Mouse (Mus musculus) CH12F3 (cell line): ENCODE data around the gene Foxp1.

Experiments used
- in situ Hi-C: fragments of 300-500 bp; cut with MboI; formaldehyde crosslinking; loops from 2 replicates; pipeline ENCODE4 v1.14.3; 2020; ENCODE audit warnings: low sequenced_read_pairs

Foxp1 gene

DNA sequence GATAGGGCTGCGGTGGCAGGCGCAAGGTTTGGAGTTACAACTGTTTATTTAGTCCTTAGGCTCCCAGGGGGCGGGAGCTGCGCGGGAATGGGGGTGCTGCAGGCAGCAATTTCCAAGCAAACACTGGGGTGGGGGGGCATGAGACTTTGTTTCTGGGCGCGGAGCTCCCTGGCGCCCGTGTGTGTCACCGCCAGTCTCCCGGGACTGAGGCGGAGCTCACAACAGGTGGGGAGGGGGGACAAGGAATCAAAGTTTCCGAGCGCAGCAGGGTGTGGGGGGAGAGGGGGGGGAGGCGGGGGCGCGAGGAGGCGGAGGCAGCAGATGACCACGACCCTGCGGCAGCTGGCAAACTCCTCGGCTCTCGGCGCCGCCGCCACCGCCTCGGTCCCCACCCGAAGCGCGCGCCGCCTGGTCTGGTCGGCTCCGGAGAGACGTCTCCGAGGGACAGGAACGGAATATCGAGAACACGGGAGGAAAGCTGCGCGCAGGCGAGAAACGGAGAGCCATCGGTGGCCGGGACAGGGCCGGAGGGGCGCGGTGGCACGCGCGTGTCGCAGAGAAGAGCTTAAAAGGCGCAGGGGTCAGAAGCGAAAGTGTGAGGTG is 1.4 kb downstream of the Foxp1 start:
- in situ Hi-C loops, result no loop called here

DNA sequence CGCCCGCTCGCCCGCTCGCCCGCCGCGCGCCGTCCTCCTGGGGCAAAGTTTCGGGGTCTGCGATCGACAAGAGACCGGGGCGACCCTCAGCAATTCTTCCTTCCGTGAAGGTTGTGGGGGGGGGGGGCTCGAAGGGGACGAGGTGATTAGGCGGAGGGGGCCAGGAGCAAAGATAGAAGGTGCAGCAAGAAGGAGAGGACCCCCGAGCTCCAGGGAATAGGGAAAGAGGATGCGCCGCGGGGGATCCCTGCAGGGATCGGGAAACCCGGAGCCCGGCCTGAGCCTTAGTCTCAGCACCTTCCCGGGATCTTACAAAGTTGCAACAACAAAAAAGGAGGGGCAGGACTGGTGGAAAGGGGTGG is 1.9 kb downstream of the Foxp1 start:
- in situ Hi-C loops, result no loop called here

DNA sequence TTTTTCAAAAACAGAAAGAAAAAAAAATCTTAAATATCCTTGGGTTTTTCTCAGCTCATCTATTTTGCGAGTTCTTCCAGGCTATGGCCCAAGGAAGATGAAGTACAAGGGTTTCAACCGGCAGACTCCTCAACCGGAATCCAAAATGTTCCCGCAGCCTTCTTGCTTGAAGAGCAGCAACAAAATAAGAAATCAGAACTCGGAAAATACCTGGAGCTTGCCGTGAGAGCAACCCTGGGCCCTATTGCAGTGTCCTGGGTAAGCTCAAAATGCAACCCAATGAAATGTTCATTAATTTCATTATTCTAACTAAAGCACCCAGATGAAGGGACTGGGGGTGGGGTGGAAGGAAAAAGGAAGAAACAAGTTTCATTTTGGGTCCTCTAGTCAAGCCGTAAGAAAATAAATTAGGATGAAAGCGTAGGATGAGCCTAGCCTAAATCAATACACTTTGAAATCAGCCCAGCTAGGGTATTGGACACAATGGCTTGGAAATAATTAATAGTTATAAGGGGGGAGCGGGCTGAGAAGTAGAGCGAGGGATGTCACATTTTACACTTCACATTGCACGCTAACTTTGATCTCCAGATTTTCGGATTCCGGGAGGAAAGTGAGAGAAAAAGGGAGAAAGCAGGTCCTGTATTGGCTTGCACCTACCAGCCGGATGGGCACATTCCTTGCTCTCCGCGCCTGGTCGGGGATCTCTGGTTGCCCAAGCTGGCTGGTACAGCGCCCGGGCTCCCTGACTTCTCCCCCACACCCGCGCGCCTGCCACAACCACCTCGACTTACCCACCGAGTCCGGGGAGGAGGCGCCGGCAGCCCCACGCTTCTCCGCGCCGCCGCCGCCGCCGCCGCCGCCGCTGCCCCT is 2.5 kb downstream of the Foxp1 start:
- in situ Hi-C loops, result no loop called here

DNA sequence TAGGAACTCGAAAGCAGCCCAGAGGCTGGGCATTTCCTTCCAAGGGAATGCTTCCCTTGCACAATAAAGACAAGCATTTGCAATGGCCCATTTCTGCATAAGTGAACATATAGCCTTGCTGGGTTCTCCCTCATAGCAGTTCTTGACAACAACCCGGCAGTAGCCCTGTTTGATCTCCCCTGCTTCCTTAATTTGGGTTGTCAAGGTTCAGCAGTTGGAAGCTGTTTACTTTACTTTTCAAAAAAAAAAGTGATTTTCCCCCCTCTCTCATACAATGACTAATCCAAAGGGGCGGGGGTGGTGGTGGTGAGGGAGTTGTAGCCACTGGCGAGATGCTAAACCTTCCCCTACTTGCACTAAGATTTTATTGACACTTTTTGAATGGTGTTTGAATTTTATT is 3.5 kb downstream of the Foxp1 start:
- in situ Hi-C loops, result no loop called here

DNA sequence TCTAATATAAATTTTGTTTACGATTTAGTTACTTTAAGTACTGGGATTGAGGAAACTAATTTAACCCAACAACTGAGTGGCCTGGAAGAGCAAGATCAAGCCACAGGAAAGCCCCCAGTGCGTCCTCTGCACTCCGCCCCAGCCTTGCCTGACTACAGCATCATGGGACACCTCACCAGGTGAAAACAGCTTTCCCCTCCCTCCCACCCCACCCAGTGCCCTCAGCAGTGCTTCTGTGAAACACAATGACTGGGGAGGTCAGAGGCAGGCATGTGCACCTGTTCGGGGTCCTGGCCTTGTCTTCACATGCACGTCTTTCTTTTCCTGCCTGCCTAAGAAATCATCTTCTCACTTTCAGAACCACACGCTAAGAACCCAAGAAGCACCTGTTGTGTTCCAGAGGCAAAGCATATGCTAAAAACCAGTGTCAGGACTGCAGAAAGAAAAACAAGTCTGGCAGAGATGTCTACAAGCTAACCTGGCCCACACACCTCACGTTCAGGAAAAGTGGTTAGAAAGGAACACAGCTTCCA is 6.8 kb downstream of the Foxp1 start:
- in situ Hi-C loops, result no loop called here

DNA sequence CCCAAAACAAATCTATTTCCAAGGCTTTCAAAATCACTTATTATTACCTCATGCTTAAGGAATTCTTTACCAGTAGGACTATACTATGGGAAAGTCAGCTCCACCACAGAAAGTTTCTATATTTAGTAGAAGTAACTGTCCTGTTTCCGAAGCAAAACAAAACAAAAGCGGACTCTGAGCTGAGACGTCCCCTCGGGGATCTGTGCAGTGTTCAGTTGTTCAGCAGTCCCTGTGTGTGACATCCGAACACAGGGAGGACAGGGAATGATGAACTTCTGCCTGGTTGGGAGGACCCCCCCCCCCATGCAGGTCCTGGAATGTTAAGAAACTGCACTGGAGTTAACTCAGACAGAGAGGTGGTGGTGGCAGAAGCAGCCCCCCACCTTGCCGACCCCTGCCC is 10.7 kb downstream of the Foxp1 start:
- in situ Hi-C loops, result no loop called here

DNA sequence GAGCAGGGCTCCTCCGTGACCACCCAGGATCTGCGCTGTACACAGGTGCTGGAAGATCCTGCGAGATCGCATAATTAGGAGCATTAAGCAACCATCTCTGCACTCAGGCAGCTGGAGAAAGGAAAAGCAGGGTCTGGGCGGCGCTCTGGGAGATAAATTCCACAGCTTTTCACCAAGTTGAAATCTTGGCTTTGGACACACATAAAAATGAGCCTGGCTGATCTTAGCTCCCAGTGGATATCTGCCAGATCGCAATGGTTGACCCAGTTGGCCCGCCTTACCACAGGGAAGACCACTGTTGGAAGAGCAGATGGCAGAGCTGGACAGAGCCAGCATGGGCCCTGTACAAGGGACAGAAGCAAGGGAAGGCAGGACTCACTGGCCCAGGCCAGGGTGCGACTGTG is 13.3 kb downstream of the Foxp1 start:
- in situ Hi-C loops, result no loop called here

DNA sequence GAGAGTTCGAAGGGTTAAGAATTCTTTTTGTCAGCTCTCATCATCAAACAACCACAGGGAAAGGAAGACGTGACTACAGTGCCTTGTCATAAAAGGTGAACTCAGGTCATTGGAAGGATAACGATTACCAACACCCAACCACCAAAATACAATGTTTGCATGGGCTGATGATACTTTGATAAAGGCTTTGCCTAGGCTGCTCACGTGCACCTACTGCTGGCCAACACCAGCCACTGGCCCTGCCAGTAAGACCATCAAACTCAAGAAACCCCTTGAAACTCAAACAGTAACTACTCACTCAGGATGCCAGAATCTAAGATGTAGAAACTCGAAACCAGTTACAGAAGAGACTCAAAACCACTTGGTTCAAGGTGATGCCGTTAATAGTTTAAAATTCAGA is 15.7 kb downstream of the Foxp1 start:
- in situ Hi-C loops, result no loop called here

DNA sequence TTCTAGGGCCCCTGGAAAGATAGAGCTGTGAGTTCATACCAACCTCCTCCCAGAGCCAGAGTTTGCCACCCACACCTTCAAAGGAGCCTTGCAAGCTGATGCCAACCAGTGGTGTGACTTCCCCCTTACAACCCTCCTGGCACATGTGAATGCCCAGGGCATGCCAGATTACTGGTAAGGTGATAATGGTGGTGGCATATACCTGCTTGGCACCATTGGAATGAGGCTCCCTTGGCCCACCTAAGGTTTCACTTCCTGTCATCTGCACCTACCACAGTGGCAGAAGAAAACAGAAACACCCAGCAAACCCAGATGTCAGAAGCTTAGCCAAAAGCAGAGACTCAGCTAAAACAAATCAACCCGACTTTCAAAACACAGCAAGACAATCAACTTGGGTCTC is 18.8 kb downstream of the Foxp1 start:
- in situ Hi-C loops, result no loop called here

DNA sequence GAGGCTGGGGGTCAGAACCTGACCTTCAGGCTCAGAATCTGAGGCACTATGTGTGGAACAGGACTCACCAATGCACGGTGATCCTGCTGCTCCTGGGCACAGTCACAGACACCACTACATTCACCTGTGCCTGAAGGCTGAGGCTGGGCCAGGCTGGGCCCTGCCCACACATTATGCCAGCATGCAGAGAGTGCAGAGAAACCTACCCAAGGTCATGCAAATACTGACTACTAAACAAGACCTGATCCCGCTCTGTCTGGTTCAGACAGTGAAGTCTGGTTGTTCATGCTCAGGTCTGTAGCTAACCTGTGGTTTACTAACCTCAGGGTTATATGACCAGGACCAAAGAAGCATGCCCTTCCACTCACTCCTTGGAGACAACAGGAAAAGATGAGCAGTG is 19.8 kb downstream of the Foxp1 start:
- in situ Hi-C loops, result no loop called here

DNA sequence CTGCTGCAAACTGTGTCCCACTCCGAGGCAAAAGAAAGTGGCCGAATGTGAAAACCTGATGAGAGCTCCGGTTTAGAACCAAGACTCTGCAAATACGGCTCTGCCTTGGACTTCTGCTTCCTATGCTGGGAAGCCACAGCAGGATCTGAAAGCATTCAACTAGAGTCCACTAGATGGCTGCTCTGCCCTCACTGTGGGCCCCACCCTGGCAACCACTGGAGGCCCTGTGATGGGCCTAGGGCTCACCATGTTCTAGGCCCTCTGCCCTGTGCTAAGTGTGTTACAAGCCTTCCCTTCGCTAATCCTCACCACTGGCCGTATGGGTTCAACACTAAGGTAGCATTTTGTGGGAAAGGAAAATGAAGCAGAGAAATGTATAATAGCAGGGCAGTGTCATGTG is 20.2 kb downstream of the Foxp1 start:
- in situ Hi-C loops, result no loop called here

DNA sequence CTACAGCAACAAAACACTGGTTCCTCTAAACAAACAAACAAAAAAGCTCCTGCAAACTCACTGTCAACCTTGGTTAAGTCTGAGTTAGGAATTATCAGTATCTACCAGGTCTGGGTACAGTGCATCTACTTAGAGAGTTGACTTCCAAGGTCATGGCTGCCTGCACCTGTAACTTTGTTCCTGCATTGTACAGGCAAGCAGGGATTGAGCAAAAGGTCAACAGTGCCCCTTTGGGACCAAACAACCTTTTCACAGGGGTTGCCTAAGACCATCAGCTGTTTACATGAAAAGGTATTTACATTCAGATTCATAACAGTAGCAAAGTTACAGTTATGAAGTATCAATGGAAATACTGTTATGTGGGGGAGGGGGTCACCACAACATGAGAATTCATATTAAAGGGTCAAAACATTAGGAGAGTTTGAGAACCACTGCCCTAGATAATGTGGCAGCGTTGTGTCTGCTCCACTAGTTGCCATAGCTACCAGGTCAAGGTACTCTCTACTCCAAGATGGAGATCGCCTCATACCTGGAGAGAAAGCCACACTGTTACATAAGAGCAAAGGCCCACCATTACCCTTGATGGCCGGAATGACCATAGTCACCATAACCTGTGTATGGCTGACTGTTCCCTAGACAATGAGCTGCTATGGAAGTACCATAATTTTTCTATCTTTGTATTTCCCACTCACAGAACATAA is 21.8 kb downstream of the Foxp1 start:
- in situ Hi-C loops, result no loop called here

DNA sequence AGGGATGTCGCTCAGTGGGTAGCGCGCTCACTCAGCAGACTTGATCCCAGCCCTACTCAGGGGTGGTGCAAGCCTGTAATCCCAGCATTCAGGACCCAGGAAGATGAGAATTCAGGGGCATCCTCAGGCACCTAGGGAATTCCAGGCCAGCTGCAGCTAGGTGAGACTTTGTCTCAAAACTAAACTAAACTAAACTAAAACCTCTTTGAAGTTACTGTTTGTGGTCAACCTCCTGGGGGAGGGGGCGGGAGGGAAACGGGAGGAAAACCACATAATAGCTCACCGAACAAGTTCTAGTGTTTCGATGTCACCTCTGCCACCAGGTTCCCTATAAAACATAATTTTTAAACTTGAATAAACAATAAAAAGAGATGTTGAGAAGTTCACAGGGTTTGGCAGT is 24.4 kb downstream of the Foxp1 start:
- in situ Hi-C loops, result no loop called here

DNA sequence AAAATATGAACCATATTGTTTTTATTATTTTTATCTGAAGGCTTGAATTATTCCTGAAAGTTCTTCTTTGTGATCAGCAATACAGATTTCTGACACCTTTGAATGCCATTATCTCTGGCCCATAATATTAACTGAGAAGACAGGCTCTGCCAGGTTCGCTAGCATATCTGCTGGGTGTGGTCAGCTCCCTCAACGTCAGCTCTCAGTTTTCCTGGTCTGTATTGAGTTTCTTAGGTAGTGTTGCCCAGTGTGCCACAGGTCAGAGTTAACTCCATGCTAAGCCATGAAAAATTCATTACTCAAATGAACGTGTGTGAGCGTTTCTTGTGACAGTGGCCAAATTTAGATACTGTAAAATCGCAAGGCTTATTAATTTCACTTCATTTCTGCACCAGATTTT is 26.4 kb downstream of the Foxp1 start:
- in situ Hi-C loops, result no loop called here

DNA sequence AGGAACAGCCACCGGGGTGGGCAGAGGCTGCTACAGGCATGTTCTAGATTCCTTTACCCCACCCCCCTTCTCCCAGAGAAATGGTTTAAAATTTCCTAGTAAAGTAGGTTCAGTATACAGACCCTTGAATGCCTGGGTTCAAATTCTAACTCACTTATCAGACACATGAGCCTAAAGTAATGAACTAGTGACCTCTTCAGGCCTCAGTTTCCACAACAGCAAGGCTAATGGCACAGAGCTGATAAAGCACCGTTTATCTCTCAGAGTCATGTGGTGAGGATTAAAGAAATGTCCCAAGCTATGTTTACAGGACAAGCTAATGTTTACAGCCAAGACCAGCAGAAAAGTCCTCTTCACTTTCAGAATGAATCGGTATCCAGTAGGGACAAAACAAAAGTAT is 29.6 kb downstream of the Foxp1 start:
- in situ Hi-C loops, result no loop called here

DNA sequence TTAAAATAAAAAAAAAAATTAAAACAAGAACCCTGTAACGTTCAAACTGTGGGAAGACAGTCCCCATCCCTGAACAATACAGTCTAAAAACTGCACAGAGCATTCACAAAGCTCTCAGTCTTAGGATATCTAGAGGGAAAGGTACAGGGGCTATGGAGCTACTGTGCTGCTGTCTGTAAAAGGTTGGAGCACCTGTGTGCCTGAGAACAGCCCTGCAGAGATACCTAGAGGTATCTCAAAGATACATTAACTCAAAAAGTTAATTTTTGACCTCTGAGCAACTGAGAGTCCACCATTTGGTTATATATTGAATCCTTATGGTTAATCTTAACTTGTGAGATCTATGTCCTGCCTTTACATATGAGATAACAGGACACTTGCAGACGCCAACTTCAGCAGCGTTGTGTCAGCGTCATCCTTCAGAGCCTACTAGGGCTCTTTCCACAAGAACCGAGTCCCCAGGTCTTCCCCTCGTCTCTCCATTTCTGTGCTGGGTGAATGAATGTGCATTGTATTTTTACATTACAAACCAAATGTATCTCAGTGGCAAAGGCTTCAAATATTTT is 30.5 kb downstream of the Foxp1 start:
- in situ Hi-C loops, result no loop called here

DNA sequence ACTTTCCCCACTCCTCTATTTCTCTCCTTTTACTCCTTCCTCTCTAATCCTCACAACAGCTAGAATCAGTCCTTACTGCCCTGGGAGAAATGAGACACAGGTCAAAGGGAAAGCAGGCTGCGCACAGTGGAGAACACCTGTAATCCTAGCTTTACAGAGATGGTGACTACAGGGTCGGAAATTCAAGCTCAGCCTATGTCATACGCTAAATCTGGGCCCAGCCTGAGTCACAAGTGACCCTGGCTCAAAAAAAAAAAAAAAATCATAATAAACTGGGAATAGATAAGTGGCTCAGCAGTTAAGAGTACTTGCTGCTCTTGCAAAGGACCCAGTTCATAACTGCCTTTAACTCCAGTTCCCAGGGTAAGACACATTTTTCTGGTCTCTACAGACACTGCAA is 31.4 kb downstream of the Foxp1 start:
- in situ Hi-C loops, result no loop called here

DNA sequence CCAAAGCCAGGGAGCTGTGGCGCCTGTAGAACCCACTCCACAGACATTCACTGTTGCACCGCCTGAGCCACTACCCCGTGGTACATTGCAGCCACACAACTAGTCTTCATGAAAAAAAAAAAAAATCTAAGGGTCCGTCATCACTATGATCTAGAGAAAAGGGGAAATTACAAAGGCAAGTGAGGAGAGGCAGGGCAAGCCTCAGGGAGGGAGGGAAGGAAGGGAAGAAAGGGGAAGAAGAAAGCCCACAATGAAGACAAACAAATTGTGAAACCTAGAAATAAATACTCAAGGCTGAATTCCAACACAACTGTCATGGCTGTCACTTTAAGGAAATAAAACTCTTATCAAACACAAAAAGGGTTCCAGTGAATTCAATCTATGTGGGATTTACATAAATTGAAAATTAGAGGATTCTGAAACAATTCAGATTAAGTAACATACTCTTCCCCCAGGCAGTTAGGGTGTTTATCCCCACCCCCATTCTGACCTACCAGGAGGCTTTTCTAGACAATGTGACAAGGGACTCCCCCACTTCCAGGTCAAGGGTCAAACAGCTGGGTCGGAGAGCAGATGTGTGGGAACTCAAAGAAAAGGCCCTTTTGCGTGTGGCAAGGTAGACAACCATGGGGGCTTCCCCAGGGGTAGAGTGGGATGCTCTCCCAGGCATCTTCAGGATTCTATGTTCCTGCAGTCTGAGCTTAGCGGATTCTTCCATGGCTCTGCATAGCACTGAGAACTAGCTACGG is 32.4 kb downstream of the Foxp1 start:
- in situ Hi-C loops, result no loop called here

DNA sequence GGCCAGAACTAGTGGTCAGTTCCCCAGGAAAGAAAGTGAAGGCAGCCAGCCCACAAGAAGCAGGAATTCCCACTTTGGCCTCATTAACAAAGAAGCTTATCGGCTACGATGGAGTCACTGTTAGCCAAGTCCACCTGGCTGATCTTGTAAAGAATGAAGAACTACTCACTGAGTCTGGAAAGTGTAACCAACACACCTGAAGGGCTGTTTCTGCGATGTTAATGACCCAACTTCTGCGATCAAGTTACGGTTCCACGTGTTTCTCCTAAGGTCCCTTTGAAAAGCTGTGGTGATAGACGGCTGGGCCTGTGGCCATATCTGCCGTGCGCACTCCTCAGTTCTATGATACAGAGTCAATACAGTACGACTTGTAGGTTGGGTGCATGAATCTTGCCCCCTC is 33.1 kb downstream of the Foxp1 start:
- in situ Hi-C loops, result no loop called here

DNA sequence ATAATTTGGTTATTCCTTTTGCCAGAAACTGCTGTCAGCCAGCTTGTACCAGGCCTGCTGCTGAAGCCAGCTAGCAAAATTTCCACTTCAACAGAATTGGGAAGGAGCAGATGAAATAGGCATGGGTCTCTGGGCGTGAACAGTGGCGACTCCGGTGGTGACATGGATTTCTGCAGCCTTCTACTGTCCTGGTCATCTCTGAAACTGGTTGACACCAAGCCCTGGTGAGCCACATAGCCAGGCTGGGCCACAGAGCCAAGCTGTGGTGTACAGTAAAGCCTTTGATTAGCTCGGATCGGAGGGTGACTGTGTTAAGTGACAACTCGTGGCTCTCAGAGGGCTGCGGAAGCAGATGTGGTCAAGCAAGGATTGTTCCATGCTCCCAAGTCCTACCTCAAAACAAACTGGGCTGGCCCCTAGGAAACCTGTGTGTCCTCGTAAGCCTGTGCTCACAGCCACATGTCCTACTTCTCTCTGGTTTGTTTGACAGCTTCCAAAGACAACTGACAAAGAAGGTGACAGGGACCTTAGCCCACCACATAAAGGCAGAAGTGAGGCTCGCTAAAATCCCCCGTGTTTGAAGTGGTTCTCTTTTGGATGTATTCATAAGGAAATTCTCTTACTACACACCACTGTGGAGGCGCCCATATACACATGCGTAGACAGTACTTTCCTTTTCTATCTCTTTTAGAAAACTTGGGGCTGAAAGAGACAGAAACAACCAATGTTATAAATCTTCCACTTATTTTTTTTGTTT is 36.5 kb downstream of the Foxp1 start:
- in situ Hi-C loops, result no loop called here
